Mouse (Mus musculus) right cerebral cortex, postnatal 36 days (tissue): ENCODE results near the gene Ttll2.
"Not testable (repeated sequence)": the region's sequence is repeated elsewhere in the genome, so short reads cannot be mapped to it uniquely, and the experiment has no call there.

Source experiments
- DNase-seq, 2 experiments: peaks; one replicate each; pipeline ENCODE4 v3.0.0; 2022; ENCODE audit warnings: low spot score in 2 of 2, mixed read lengths in 1 of 2

The Ttll2 gene

GRCm38 (mm10) chr17:7352596-7352995, at the start of gene Ttll2:
Gene Ttll2 (minus strand): TSS chr17:7352696.
- DNase-seq, result not testable (repeated sequence)

GRCm38 (mm10) chr17:7399770-7400169, 47.3 kb upstream of the Ttll2 start:
- not testable (repeated sequence) for DNase-seq

- DNase-seq, result not testable (repeated sequence)
Observed at GRCm38 (mm10) chr17:7398198-7398847, 45.8 kb upstream of the Ttll2 start.

GRCm38 (mm10) chr17:7397079-7397478, 44.6 kb upstream of the Ttll2 start:
- not testable (repeated sequence) for DNase-seq

GRCm38 (mm10) chr17:7396288-7396687, 43.8 kb upstream of the Ttll2 start:
- not testable (repeated sequence) for DNase-seq

- DNase-seq, result not testable (repeated sequence)
Observed at GRCm38 (mm10) chr17:7395671-7396070, 43.2 kb upstream of the Ttll2 start.

GRCm38 (mm10) chr17:7395116-7395515, 42.6 kb upstream of the Ttll2 start:
- not testable (repeated sequence) for DNase-seq

GRCm38 (mm10) chr17:7389898-7390297, 37.4 kb upstream of the Ttll2 start:
- DNase-seq, result not testable (repeated sequence)

- DNase-seq, result not testable (repeated sequence)
Observed at GRCm38 (mm10) chr17:7388958-7389356, 36.5 kb upstream of the Ttll2 start.

GRCm38 (mm10) chr17:7388341-7388957, 36.0 kb upstream of the Ttll2 start:
- DNase-seq, result not testable (repeated sequence)

- not testable (repeated sequence) for DNase-seq
Observed at GRCm38 (mm10) chr17:7386016-7386415, 33.5 kb upstream of the Ttll2 start.

- DNase-seq, result not testable (repeated sequence)
Observed at GRCm38 (mm10) chr17:7385364-7385763, 32.9 kb upstream of the Ttll2 start, which contains the start of gene Unc93a2. Gene Unc93a2 (minus strand): TSS chr17:7385464.

GRCm38 (mm10) chr17:7383167-7384143, 31.0 kb upstream of the Ttll2 start:
- not testable (repeated sequence) for DNase-seq

GRCm38 (mm10) chr17:7382711-7383110, 30.2 kb upstream of the Ttll2 start:
- not testable (repeated sequence) for DNase-seq

GRCm38 (mm10) chr17:7377907-7378306, 25.4 kb upstream of the Ttll2 start:
- DNase-seq, result not testable (repeated sequence)

GRCm38 (mm10) chr17:7376951-7377700, 24.6 kb upstream of the Ttll2 start:
- not testable (repeated sequence) for DNase-seq

GRCm38 (mm10) chr17:7371879-7372278, 19.4 kb upstream of the Ttll2 start, which contains the start of gene Gm49630:
Gene Gm49630 (minus strand): TSS chr17:7371979.
- not testable (repeated sequence) for DNase-seq

- not testable (repeated sequence) for DNase-seq
Observed at GRCm38 (mm10) chr17:7369401-7369800, 16.9 kb upstream of the Ttll2 start.

GRCm38 (mm10) chr17:7366676-7367374, 14.3 kb upstream of the Ttll2 start:
- not testable (repeated sequence) for DNase-seq

GRCm38 (mm10) chr17:7366265-7366664, 13.8 kb upstream of the Ttll2 start:
- not testable (repeated sequence) for DNase-seq
